Mouse (Mus musculus): Measurements from ENCODE around the gene Gm49661.
A peak's percentile ranks its signal among the peaks of the same experiment; 100 is the strongest.

Gene Gm49661

GRCm38 (mm10) chr8:84969241-84970134, at the start of gene Gm49661, which contains the start of the genes Prdx2 and Rnaseh2a:
Gene Gm49661, minus strand, starts transcription at chr8:84969433.
Gene Prdx2, plus strand, starts transcription at chr8:84969587.
Gene Rnaseh2a, minus strand, starts transcription at chr8:84969767.
- peak; percentile 36 for DNase-seq (ENCODE audit: low spot score)

GRCm38 (mm10) chr8:85017209-85017608, 48.0 kb upstream of the Gm49661 start:
- no peak for DNase-seq (ENCODE audit: low spot score)

DNA sequence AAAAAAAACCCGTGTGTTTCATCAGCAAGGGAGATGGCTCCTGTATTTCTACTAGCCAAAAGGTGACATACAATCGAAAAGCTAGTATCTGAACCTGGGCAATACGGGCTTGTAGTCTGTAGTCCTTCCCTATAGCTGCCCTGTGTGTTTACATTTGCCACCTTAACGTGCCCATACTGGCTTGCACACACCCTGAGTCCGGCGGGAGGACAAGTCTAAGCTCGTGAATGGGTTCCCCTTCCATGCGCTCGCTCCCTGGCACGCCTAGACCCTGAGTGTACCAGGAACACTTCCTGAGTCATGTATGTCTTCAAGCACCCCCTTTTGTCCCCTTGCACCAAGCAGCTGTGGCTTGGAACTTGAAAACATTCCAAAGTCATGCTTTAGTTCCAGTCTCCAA, 47.5 kb upstream of the Gm49661 start:
- no peak for DNase-seq (ENCODE audit: low spot score)

- DNase-seq (ENCODE audit: low spot score), result no peak
Measured at GRCm38 (mm10) chr8:85014431-85014830, 45.2 kb upstream of the Gm49661 start, which contains the start of gene Best2. Gene Best2, minus strand, starts transcription at chr8:85014531.

GRCm38 (mm10) chr8:85013230-85013840, 44.1 kb upstream of the Gm49661 start:
- peak; percentile 81 for DNase-seq (ENCODE audit: low spot score)

GRCm38 (mm10) chr8:85011242-85011641, 42.0 kb upstream of the Gm49661 start:
- DNase-seq (ENCODE audit: low spot score), result no peak

DNA sequence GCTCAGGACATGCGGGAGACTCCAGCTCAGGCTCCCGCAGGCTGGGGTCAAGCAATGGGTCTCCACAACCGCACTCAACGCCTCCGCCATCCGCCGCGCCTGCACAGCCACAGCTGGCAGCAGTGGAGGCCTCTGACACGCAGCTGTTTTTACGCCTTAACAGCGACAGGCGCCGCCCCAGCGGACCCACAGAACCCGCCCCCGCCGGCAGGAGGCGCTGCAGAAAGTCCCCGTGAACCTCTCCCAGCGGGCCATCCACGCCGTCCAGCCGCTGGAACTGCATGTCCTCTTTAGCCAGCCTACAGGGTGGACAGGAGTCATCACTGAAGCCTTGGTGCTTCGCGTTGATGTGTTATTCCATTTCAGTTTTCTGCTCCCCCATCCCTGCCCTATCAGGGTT, 38.5 kb upstream of the Gm49661 start:
- peak; percentile 41 for DNase-seq (ENCODE audit: low spot score)

- peak; percentile 90 for DNase-seq (ENCODE audit: low spot score)
Measured at GRCm38 (mm10) chr8:84997649-84998295, 28.5 kb upstream of the Gm49661 start.

DNA sequence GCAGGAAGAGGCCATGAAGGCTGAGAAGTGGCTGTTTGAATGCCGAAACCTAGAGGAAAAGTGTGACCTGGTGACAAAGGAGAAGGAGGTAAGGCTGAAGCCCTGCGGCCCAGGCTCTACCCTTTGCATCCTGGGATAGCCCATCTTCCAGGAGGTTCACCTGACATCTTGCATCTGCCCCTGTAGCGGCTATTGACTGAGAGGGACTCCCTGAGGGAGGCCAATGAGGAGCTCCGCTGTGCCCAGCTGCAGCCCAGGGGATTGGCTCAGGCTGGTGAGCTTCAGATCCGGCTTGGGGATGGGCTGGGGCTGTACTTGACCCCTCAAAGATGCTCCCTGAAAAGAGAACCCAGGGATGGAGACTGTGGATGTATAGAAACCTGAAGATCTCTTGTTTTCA, 27.7 kb upstream of the Gm49661 start:
- DNase-seq (ENCODE audit: low spot score), result no peak

DNA sequence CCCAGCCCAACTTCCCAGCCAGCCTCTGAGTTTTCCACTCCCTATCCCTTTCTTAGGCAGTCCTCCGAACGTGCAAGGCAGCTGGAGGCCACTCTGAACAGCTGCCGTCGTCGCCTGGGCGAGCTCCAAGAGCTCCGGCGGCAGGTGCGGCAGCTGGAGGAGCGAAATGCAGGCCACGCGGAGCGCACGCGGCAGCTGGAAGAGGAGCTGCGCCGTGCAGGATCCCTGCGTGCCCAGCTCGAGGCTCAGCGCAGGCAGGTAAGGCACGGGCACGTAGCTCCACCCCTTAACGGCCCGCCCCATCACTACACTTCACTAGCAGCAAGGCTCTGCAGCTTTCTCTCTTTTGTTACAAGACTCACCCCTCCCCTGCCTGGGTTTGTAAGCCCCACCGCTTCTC, 26.4 kb upstream of the Gm49661 start:
- no peak for DNase-seq (ENCODE audit: low spot score)

DNA sequence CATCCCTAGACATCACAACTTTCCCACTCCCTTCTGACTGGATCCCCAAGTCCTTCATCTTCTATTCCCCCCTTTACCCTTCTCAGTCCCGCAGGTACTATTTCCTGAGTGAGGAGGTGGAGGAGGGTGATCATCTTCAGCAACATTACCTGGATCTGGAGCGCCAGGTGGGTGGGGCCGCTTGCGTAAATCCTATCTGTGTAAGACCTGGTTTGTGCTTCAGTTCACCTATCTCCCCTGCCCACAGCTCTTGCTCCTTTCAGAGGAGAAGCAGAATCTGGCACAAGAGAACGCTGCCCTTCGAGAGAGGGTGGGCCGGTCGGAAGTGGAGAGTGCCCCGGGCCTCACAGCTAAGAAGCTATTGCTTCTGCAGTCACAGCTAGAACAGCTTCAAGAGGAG, 25.1 kb upstream of the Gm49661 start:
- DNase-seq (ENCODE audit: low spot score), result no peak

GRCm38 (mm10) chr8:84990836-84991235, 21.6 kb upstream of the Gm49661 start:
- peak; percentile 37 for DNase-seq (ENCODE audit: low spot score)

GRCm38 (mm10) chr8:84990349-84990748, 21.1 kb upstream of the Gm49661 start, which contains the start of gene Hook2:
Gene Hook2, plus strand, starts transcription at chr8:84990603.
- DNase-seq (ENCODE audit: low spot score), result peak; percentile 97

- peak; percentile 87 for DNase-seq (ENCODE audit: low spot score)
Measured at GRCm38 (mm10) chr8:84989810-84990209, 20.6 kb upstream of the Gm49661 start.

GRCm38 (mm10) chr8:84989311-84989731, 20.1 kb upstream of the Gm49661 start:
- no peak for DNase-seq (ENCODE audit: low spot score)

- no peak for DNase-seq (ENCODE audit: low spot score)
Measured at GRCm38 (mm10) chr8:84987903-84988302, 18.7 kb upstream of the Gm49661 start.

DNA sequence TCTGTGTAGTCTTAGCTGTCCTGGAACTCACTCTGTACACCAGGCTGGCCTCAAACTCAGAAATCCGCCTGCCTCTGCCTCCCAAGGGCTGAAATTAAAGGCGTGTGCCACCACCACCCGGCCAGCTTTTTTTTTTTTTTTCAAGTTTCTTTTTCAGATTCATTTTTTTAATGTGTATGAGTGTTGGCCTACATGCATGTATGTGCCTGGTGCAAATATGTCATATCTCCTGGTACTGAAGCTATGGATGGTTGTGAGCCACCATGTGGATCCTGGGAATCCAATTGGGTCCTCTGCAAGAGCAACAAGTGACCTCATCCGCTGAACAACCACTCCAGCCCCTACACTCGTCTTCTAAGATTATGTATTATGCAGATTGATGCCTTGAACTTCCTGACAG, 18.2 kb upstream of the Gm49661 start:
- DNase-seq (ENCODE audit: low spot score), result no peak

DNA sequence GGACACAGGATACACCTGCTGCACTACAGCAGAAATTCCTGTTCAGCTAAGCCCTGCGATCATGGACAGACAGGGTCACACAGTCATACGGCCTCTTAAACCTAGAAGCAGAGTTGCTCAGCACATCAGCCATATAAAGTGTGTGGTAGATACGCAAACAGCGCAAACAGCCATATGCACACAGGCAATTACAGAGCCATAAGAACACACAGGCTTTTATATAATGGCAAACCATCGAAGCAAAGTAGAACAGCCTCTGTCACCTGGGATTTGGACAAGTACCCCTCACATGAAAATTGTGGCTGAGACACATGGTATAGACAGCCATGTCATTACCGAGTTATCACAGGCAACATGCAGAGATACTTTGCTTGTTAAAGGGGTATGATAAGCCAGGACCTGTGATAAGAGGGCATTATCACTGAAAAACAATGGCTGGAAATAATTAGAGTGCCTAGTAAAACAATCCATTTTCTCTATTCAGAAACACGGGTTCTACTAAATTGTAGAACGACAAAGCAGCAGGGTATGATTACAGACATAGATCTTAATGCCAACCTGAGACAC, 17.2 kb upstream of the Gm49661 start:
- DNase-seq (ENCODE audit: low spot score), result no peak

GRCm38 (mm10) chr8:84985684-84986378, 16.6 kb upstream of the Gm49661 start:
- peak; percentile 98 for DNase-seq (ENCODE audit: low spot score)

- DNase-seq (ENCODE audit: low spot score), result peak; percentile 55
Measured at GRCm38 (mm10) chr8:84985049-84985683, 15.9 kb upstream of the Gm49661 start.

Measured in T-cell, adult 2 months (primary cell).